Mouse (Mus musculus) right cerebral cortex, adult 18-20 months (tissue): ENCODE results near the gene Pnpla8.
"Not testable (repeated sequence)": the region's sequence is repeated elsewhere in the genome, so short reads cannot be mapped to it uniquely, and the experiment has no call there.

Experiments used
- DNase-seq: peaks from one replicate; pipeline ENCODE4 v3.0.0; 2022; ENCODE audit warnings: mixed read lengths

Gene Pnpla8

DNA sequence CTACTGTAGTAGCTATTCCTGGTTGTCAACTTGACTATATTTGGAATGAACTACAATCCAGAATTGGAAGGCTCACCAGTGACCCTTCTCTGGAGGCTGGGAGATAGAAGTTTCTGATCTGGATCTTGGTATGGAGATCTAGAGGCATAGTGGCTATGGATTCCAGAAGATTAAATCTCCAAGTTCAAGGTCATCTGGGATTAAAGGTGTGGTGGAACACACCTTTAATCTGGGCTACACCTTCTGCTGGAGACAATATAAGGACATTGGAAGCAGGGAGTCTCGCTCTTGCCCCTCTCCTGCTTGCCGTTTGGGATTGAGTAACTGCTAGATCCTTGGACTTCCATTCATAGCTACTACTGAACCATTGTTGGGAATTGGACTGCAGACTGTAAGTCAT is at the start of gene Pnpla8:
Pnpla8 (plus strand) TSS at position 301 of the 400 bp plus-strand sequence.
- DNase-seq: not testable (repeated sequence)

DNA sequence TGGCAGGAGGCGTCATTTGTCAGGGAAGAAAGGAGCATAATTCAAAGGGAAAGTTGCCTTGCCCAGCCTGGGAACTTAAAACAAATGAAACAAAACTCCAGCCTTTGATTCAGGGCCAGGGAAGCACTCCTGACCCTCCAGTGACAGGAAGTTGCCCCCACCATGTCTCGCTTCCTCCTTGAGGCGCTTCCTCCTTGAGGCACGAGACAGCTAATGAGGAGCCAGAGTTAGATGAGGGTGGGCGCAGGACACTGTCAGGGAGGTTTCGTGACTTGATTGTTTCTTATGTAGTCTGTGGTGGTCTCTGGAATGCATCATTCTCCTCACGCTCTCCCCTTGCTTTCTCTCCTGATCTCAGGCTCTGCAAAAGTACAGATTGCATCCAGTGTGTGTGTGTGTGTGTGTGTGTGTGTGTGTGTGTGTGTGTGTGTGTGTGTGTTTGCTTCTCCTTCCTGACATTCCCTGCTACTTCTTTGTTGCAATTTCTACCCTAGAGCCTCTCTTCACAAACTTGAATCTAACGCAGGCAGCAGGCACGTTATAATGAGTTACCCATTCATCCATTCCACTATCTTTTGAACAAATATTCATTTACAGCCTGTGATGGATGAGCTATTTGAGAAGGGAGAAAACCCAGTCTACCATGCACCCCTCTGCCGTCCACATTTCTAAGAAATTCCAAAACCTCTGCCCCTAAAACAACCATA is 44.7 kb upstream of the Pnpla8 start:
- DNase-seq: no peak

DNA sequence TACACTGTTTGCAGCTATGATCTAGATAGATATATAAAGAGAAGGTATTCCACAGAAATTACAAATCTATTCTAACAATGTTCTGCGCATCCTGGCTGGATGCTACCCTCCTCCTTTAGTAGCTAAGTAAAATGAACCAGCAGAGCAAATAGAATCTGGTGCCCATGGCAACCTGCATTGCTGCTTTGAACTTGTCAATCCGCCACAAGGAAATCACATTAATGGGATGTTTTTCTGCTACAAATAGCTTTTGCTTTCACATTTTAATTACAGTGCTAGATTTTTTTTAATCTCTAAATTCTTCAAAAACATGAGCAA is 44.2 kb upstream of the Pnpla8 start:
- DNase-seq: no peak

DNA sequence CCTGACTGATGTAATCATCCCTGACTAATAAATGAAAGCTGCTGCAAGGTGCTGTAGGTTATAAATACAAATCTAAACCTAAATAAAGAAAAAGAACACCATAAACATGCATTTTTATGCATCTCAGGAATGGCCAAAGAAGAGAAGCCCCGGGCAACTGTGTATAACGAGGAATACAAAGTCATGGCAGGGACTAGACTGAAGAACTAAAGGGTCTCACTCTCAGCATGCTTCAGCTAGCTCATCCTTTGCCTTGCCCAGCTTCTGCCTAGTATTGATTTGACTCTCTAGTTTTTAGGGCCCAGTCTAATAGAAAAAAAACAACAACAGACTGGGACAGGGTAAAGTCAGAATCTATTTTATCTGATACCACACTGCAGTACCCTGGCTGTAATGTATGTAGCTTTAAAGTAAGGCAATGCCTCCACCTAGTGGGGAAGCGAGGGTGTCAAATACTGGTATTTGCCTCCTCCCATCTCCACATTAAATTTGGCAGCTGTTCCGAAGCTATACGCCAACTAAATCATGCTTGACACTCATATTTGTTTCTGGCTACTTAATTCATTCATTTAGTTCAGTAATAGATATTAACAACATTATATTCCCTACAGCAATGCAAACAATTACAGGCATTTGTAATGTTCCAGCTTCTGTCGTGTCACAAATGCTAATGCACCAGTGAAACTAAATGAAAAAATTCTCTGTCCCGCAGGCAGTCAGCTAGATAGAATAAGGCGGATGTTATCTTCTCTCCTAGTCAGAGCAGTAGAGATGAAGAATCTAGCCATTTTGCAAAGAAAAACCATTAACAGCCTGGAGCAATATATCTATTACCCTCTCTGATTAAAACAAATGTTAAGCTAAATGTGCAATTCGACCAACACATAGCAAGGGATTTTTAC is 39.8 kb upstream of the Pnpla8 start:
- peak; percentile 66 for DNase-seq

DNA sequence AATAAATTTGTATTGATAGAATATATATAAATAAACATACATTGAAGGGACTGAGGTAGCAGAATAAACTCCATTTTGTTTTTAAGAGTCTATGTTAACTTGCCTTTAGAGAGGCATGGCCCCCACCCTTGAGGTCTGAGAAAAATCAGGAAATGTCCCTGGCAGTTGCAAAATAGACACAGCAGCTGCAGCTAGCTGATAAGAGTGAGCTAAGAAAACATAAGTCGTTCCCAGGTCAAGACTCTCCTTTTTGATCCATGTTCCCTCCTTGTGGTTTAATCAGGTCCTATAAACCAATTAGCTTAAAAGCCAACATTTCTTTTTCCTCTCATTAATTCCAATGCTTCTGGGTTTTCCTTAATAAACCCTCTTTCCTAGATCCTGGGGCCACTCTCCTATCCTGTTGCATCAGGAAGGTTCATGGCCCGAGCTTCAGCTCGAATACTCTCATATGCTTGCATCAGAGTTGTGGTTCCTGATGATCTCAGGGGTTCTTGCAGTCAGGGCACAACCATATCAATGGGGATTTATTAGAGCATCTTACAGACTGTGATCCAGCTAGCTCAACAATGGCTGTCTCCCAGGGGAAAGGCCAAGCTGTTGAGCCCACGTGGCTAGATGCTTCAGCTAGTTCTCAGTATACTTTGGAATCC is 23.2 kb upstream of the Pnpla8 start:
- no peak for DNase-seq

DNA sequence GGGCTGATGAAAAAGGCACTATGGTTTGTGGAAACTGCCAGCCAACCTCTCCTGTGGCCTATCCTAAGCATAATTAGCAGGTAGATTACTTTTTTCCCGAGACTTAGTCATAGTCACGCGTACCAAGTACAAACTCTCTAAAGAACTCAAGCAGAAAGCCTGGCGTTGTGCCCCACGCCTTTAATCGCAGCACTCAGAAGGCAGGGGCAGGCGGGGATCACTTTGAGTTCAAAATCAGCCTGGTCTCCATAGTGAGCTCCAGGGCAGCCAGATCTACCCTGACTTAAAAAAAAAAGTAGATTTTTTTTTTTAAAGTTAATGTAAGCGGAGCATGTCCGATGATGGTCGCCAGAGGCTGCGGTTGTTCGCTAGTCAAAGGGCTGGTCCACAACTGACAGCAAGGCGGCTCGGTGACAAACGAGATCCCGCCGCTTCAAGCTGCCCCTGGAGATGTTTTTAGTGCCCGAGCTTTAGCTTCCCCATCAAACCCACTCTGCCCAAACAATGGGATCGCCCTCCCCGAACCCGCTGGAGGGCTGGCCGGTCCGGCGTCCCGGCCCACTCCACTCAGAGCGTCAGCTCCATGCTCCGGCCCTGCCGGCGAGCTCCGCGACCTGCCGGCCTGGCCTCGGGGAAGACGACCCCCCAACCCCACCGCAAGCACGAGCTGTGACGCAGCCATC is 11.9 kb upstream of the Pnpla8 start:
- peak; percentile 26 for DNase-seq

DNA sequence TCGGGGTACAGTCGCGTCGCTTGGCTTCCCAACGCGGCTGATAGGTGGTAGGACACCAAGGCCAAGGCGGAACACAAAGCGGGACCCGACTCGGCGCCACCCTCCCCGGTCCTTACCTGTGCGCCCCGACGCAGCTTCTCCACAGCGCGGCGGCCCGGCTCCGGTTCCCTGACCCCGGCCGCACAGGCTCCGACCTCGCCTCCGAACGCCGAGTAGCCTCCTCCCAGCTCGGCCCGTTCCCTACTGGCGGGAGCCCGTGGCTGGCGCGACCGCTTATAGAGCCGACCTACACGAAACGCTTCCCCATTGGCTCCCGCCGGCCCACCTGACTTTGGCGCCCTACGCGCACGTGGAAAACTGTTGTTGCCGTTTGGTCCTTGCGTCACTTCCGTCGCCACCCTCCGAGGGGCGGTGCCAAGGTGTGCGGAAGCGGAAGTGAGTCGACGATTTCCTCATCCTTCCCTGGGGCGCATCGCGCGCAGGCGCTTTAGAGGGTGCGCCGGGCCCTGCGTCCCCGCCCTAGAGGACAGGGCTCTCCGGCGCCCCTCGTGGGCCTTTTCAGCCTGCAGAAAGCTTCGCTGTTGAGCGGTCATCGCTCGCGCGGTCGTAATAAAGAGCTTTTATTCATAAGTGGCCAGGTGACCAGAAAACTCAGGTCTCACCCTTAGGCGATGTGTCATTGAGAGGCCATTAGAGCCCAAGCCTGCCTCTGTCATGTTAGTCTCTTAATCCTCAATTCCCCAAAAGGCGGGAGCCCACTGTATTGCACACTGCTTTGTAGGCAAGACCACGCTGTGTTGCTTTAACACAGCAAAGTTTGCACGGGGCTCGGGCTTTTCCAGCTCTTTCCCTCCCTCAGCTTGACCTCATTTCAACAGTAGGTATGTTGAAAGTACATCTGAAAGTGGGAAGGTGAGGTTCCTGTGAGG is 11.1 kb upstream of the Pnpla8 start, which contains the start of gene Dnajb9:
Dnajb9 (minus strand) TSS at position 503 of the 929 bp plus-strand sequence.
- DNase-seq: peak; percentile 100

DNA sequence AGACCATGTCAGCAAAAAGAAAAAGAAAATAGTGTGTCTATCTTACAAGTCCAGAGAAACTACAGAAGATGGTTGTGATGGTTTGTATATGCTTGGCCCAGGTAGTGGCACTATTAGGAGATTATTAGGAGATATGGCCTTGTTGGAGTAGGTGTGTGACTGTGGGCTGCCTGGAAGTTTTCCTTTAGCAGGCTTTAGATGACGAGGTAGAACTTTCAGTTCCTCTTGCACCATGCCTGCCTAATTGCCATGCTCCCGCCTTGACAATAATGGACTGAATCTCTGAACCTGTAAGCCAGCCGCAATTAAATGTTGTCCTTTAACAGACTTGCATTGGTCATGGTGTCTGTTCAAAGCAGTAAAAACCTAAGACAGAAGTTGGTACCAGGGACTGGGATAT is 9.6 kb upstream of the Pnpla8 start:
- no peak for DNase-seq

DNA sequence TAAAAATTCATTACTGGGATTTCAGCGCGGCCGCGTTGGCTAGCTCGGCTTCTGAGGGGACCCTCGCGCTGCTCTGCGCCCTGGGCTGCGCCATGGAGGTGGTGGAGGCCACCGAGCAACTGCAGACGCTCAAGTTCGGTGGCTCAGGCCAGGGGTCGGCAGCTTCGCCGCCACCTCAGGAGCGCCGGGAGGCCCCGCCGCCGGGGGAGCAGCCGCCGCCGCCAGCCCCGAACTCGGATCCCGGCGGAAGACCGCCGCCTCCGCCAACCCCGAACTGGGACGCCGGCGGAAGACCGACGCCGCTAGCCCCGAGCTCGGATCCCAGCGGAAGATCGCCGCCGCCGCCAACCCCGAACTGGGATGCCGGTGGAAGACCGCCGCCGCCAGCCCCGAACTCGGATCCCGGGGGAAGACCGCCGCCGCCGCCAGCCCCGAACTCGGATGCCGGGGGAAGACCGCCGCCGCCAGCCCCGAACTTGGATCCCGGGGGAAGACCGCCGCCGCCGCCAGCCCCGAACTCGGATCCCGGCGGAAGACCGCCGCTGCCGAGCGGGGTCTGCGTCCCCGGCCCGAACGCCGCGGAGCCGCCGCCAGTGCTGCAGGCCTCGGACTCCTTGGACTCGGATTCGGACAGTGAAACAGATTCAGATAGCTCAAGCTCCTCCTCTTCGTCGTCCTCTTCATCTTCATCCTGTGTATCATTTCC is 634 bp downstream of the Pnpla8 start:
- DNase-seq: no peak

DNA sequence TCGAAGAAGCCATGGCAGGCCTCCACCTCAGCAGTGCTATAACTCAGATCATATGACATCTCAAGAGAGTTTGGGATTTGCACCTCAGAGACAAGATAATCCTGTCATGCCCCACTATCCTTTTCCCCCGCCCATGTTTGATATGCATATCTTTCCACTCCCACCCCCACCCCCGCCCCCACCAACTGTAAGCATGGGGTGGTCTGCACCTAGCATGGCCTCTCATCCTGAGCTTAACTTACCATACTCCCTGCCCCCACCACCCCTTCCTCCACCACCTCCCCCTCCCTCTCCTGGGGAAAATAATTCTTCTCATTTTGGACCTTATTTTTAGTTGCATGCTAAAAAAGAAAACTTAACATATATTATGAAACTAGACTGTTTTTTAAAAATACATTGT is 1.9 kb downstream of the Pnpla8 start:
- DNase-seq: no peak

DNA sequence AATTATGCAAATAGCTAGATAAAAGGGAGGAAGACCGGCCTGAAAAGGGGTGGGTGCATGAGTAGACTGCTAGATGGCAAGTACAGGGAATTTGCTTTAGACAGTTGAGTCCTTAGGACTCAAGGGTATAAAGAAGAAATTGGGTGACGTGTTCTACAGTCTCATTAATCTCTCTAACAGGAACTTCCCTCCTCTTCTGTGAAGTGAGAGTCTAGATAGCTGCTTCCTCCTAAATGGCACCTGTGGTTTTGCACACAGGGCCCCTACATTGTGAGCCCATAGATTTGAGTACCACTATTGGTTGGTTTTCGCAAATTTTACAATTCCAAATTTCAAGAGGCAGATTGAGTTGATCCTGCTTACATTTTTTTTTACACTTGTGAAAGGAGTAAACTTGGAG is 3.5 kb downstream of the Pnpla8 start:
- DNase-seq: no peak

DNA sequence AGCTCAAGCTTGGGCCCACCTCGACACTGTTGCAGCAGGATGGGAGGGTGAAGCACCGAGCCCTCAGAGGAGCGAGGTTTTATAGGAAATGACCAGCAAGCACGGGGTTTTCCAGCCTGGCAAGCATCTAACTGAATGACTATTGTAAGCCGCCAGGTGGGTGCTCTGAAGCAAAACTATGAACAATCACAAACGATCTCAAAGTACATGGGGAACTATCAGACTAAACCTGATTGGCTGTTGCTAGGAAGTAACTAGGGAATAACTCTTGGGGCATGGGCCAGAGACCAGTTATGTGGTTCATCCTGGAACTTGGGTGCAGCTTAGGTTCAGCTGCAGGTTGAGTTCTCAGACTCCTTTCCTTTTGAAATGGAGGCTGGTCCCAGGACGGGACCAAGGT is 19.9 kb downstream of the Pnpla8 start:
- DNase-seq: no peak

DNA sequence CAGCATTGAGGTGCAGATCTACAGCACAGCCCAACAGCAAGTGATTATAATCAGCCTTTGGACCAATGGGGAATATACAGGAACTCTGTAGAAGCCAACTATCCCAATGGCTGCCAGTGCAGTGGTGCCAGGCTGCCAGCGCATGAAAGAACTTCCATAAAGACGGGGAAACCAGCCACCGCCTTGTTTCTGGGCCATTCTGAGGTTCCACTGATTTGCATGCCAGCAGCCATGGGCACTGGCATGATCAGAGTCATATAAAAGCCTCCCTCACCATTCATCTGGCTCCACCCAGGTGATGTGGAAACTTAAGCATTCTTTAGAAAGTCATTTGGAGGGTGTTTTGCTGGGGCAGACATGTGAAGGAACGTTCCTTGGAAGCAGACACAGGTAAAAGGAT is 21.2 kb downstream of the Pnpla8 start:
- no peak for DNase-seq

DNA sequence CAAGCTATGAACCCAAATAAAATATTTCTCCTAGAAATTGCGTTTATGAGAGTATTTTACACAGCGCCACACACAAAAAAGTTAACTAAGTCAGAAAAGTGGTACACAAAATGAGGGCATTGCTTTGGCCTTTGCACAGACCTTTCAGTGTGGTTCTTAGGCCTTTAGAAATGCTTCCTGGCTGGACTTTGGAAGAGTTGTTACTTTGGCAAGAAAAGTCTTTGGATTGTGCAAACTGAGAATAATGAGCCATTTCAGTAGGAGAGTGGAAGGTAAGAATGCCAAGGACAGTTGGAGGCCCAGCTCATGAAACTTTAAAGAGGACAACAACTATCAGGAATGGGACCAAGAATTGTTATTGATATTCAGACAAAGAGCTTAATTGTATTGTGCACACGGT is 24.6 kb downstream of the Pnpla8 start:
- no peak for DNase-seq

DNA sequence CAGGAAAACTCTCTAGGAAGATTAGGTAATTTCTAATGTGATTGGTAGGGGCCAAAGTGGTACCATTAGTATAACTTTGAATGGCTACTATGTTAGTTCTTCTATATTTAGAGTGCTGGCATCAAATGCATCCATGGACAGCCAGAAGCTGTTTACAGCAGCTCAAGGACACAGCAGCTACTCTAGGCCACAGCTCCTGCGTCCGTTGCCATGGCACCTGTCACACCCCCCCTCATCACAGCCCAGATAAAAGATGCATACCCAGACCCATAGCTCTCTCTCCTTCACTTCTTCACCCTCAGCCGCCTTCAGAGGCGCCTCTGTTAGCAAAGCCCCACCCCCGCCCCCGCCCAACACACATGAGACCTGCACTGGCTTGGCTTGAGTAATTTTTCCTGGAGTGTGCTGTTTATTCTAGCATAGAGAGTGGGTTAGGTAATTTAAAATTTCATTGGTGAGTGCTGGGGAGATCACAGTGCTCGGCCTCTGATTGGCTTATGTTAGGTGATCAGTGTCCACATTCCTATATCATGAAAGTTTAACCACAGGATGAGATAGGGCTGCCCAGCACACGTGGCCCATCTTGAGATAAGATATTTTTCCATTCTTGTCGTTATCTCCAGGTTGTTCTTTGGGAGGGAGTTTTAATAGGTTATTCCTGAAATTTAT is 27.3 kb downstream of the Pnpla8 start:
- no peak for DNase-seq

DNA sequence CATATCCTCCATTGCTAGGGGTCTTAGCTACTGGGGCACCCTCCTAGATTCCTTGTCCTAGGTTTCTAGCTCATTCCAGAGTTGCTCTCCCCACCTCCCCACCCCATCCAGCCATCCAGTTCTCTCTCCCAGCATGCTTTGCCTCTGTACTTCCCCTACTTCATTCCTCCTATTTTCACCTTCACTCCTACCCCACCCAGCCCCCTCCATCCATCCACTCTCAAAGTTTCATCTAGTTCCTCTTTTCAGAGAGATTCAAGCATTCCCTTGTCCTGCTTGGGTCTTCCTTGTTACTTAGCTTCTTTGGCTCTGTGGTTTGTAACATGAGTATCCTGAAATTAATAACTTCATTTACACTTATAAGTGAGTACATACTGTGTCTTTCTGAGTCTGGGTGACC is 41.4 kb downstream of the Pnpla8 start:
- no peak for DNase-seq

DNA sequence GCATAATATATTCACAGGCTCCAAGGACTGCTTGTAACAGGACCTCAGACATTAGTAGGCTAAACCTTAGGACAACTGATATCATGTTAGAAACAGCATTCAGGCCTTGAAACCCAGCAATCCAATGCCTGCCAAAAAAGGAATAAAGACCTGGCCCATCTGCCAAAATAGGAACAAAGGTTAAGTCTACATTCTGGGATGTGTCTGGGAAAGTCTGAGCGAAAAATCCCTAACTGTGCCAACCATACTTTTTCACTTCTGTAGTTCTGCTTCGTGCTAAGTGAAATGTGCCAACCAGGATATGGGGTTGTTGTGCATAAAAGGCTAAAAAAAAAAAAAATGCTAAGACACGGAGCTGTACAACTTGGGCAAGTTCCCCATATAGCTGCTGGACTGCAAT is 44.5 kb downstream of the Pnpla8 start:
- no peak for DNase-seq

DNA sequence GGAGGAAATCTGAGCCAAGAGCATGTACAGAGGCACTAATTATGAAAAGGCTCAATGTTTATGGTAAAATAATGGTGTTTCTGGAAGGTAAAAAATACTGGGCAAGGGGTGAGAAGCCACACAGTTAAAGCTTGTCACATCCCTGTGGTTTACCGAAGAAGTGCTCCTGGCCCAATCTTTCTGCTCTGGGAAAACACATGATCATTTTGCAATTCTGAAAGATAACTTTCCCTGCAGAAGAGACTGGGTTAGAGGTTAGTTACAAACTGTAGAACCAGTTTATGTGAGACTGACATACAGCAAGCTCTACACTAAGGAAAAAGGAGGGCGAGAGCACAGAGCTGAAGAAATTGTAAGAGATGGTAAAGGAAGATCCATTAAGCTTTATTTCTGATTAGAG is 46.0 kb downstream of the Pnpla8 start:
- no peak for DNase-seq

DNA sequence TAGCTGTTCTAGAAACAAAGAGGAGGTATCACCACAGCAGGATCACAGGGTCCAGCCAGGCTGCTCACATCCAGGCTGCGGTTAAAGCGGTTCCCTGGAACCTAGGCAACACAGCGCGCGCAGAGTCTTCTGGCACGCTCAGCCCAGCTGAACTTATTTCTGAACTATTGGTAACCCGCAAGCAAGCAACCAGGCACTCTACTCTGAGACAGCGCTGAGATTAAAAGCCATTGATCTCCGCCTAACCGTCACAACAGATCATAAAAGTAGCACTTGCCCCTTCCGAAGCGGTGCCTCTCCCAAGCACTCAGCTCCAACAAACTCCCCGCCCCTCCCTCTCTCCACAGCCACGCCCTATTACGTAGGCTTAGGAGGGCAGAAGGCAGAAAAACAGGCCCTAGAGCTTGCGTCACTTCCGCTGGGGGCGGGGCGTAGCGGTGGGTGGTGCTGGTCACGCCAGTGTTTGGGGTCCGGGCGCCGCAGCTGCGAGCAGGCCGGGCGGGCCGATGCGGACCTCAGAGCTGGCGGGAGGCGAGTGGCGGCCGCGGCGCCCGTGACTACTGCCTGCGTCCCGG is 47.6 kb downstream of the Pnpla8 start:
- DNase-seq: peak; percentile 99

DNA sequence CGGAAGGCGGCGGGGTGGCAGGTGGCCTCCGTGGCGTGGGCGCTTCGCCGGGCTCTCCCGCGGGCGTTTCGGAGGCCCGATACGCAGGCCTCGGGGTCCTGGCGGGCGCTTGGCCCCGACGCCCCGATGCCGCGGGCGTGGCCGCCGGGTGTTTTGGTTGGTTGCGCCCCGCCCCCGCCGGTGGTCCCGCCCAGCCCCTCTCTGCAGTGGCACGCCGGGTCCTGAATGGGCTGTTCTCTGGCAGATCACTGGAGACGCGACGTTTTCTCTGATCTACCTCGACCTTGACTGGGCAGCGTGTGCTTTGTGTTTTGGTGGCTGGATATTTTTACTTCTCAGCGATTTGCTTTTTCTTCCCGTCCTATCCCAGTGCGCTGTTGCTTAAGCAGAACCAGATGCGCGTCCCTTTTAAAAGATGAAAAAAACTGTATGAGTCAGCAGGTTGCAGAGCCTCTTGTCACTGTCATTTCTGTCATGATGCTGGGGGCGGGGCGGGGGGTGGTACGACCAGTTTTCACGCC is 48.2 kb downstream of the Pnpla8 start:
- peak; percentile 71 for DNase-seq
